Mouse (Mus musculus) heart, postnatal 0 days (tissue): ENCODE measurements at regions not wholly inside any gene's neighbourhood (a gene's known extent, or its start where the extent isn't known, plus 50 kb on each side); places are given as distances from the start of the nearest gene placed in this dataset.

ENCODE experiments used
- ATAC-seq: fragments of 200-750 bp; cut with Nextera tagmentation; 2 replicates; pipeline ENCODE4 v1.8.0; 2017; ENCODE audit warnings: low read depth, moderate number of reproducible peaks, moderate library complexity; ENCODE audit not compliant: insufficient read depth
- DNase-seq: peaks from one replicate; pipeline ENCODE4 v3.0.0-alpha.2; 2016; ENCODE audit warnings: low spot score
- H3K27ac ChIP-seq: fragments of 300-500 bp; sonication (generic); 2 replicates; pipeline ENCODE4 v1.5.1; 2014; ENCODE audit warnings: low read depth, mild to moderate bottlenecking
- H3K27me3 ChIP-seq: fragments of 300-500 bp; sonication (generic); 2 replicates; pipeline ENCODE4 v1.6.1; 2014; ENCODE audit warnings: low read length, mixed read lengths; ENCODE audit not compliant: control insufficient read depth, insufficient read depth
- H3K36me3 ChIP-seq: fragments of 300-500 bp; sonication (generic); replicated peaks from 2 replicates; pipeline ENCODE4 v1.6.1; 2014; ENCODE audit warnings: low read length, mixed read lengths; ENCODE audit not compliant: control insufficient read depth, insufficient read depth
- H3K4me1 ChIP-seq: fragments of 300-500 bp; sonication (generic); 2 replicates; pipeline ENCODE4 v1.6.1; 2014; ENCODE audit warnings: antibody characterized with exemption; ENCODE audit not compliant: control insufficient read depth, insufficient read depth
- H3K4me2 ChIP-seq: fragments of 300-500 bp; sonication (generic); 2 replicates; pipeline ENCODE4 v1.6.1; 2014; ENCODE audit warnings: low read depth, mild to moderate bottlenecking, low read length, moderate library complexity
- H3K4me3 ChIP-seq: fragments of 300-500 bp; sonication (generic); 2 replicates; pipeline ENCODE4 v1.5.1; 2014; ENCODE audit warnings: low read depth, low read length
- H3K9ac ChIP-seq: fragments of 300-500 bp; sonication (generic); replicated peaks from 2 replicates; pipeline ENCODE4 v1.6.1; 2014; ENCODE audit warnings: low read depth, low read length, mixed read lengths
- H3K9me3 ChIP-seq: fragments of 300-500 bp; sonication (generic); replicated peaks from 2 replicates; pipeline ENCODE4 v1.6.1; 2016; ENCODE audit warnings: low read length; ENCODE audit not compliant: control insufficient read depth
- CTCF ChIP-seq: IDR thresholded peaks from 2 replicates; pipeline ENCODE4 v1.5.1; 2016; ENCODE audit warnings: antibody characterized with exemption, control low read depth, low read depth
- EP300 ChIP-seq: IDR thresholded peaks from 2 replicates; pipeline ENCODE4 v1.6.1; 2016; ENCODE audit warnings: antibody characterized with exemption, low read depth
- WGBS: fragments of 180-500 bp; shearing (Covaris S2); extraction: QIAGEN DNeasy Blood & Tissue Kit; methylation state at CpG from one replicate; pipeline ENCODE4 v1.1.7; 2014; 5-methylcytosine and 5-hydroxymethylcytosine counted together

GRCm38 (mm10) chr7:135939341-135939740 is 223.2 kb upstream of the Mki67 start:
- H3K27ac ChIP-seq = no peak overlapping the region
- no peaks in the 10 kb centered on the region for H3K27me3 ChIP-seq
- no peak overlapping the region for H3K4me3 ChIP-seq
- H3K9me3 ChIP-seq = no peaks in the 10 kb centered on the region
- ATAC-seq (no peak), DNase-seq (no peak)
- no peaks in the 10 kb centered on the region for H3K4me1 ChIP-seq
- no peaks in the 10 kb centered on the region for H3K36me3 ChIP-seq
- H3K4me2 ChIP-seq = no peak overlapping the region
- WGBS = 75% methylated on average over 5 of the region's 5 CpGs
- TF ChIP-seq EP300 (no peak), CTCF (no peak)
- no peak overlapping the region for H3K9ac ChIP-seq

DNA sequence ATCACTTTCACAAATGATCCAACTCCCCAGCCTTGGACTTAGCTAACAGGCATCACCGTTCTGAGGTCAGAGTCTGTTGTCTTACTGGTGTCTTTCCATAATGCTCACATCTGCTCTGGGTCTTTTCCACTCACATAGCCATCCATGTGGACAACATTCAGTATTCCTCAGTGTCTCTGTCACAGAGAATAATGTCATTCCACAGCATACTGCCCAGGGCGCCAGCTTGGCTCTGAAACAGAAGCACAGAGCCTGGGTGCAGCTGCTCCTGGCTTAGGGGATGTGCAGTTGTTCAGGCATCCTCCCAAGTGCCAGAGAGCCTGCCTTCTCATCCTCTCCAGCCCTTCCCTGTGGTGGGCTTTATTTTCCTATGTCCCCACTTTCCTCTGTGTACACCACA is 226.7 kb upstream of the Mki67 start:
- Histone ChIP-seq H3K4me3 (no peak overlapping the region), H3K27ac (no peak overlapping the region), H3K27me3 (no peaks in the 10 kb centered on the region), H3K36me3 (no peaks in the 10 kb centered on the region), H3K9ac (no peak overlapping the region), H3K4me1 (no peaks in the 10 kb centered on the region), H3K4me2 (no peak overlapping the region), H3K9me3 (no peaks in the 10 kb centered on the region)
- ATAC-seq (no peak), DNase-seq (no peak)
- no peak for TF ChIP-seq CTCF
- no peak for TF ChIP-seq EP300
- 76% methylated on average over 2 of the region's 2 CpGs for WGBS

DNA sequence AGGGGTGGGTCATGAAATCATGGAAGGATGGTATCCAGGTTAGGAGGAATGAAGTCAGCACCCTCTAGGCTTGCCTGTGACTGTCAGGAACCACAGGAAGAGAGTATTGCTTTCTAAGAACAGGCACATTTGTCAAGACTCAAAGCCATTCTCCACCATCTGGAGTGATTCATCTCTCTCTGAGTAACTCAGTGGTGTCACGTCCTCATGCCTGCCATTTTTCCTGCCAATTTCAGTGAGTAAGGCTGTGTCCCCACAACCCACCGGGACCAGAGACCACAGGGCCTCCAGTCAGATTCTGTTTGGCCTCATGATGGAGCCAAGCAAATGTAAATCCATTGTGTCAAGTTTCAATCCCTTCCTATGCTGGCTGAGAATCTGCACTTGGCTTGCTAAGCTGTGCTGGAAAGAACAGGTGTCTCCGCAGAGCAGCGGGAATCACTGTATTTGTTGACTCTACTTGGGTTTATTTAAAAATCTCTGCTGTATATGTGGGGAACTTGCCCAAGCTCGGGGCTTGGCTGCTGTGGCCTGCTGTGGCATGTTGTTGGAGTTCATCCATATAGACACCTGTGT is 230.0 kb upstream of the Mki67 start:
- WGBS = 76% methylated on average over 5 of the region's 5 CpGs
- Histone ChIP-seq H3K9me3 (no peaks in the 10 kb centered on the region), H3K9ac (no peak overlapping the region), H3K4me2 (no peak overlapping the region), H3K27ac (no peak overlapping the region), H3K4me1 (no peaks in the 10 kb centered on the region), H3K4me3 (no peak overlapping the region), H3K36me3 (no peaks in the 10 kb centered on the region), H3K27me3 (no peaks in the 10 kb centered on the region)
- DNase-seq = no peak
- TF ChIP-seq CTCF (no peak), EP300 (no peak)
- ATAC-seq = no peak

DNA sequence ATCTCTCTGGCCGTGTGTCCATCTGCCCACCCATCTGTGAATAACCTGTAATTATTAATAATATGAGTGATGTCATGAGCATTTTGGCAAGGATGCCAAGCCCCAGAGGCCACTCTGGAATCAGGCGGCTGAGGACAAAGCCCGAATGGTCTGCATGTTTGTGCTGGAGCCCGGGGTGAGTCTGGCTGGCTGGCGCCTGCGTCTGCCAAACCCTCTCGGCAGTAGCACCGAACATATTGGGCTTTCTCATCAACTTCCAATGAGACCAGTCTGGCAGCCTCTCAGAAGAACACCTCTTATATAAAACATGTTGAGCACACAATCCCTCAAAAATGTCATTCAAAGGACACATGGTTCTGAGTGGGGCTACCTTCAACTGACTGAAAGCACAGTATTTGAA is 244.9 kb upstream of the Mki67 start:
- Histone ChIP-seq H3K27ac (no peak overlapping the region), H3K9ac (no peak overlapping the region), H3K9me3 (no peaks in the 10 kb centered on the region), H3K4me1 (no peaks in the 10 kb centered on the region), H3K36me3 (no peaks in the 10 kb centered on the region), H3K27me3 (no peaks in the 10 kb centered on the region), H3K4me3 (no peak overlapping the region), H3K4me2 (no peak overlapping the region)
- no peak for DNase-seq
- WGBS = 72% methylated on average over 8 of the region's 8 CpGs
- TF ChIP-seq EP300 (no peak), CTCF (no peak)
- ATAC-seq = no peak

DNA sequence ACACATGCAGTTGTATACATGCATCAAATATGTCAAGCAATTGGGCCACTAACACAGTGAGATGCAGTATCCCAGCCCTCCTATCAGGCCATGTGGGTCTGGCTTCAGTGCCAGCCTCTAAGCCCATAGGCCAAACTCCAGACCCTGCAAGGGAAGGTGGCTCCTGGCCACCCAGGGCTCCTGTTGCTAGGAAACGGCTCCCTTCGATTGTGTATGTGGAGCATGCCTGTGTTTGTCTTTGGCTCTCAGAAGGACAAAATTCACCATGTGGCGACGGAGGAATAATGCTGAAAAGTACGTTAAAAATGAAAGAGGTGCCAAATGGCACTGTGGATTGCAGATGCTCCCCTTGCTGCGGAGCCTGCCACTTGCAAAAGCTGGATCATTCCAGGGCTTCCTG is 249.4 kb upstream of the Mki67 start:
- DNase-seq = no peak
- H3K9ac ChIP-seq = no peak overlapping the region
- no peak overlapping the region for H3K4me2 ChIP-seq
- no peaks in the 10 kb centered on the region for H3K4me1 ChIP-seq
- H3K9me3 ChIP-seq = no peaks in the 10 kb centered on the region
- no peak for ATAC-seq
- H3K36me3 ChIP-seq = no peaks in the 10 kb centered on the region
- no peak overlapping the region for H3K27ac ChIP-seq
- H3K4me3 ChIP-seq = no peak overlapping the region
- H3K27me3 ChIP-seq = no peaks in the 10 kb centered on the region
- TF ChIP-seq CTCF = no peak
- WGBS = 80% methylated on average over 6 of the region's 6 CpGs

GRCm38 (mm10) chr7:135966231-135966630 is 250.1 kb upstream of the Mki67 start:
- Histone ChIP-seq H3K4me2 (no peak overlapping the region), H3K4me1 (no peaks in the 10 kb centered on the region), H3K9me3 (no peaks in the 10 kb centered on the region), H3K27me3 (no peaks in the 10 kb centered on the region), H3K27ac (no peak overlapping the region), H3K9ac (no peak overlapping the region), H3K36me3 (no peaks in the 10 kb centered on the region), H3K4me3 (no peak overlapping the region)
- DNase-seq = no peak
- WGBS = 29% methylated on average over 4 of the region's 4 CpGs
- TF ChIP-seq CTCF = no peak
- TF ChIP-seq EP300 = no peak
- ATAC-seq = no peak
